Mouse (Mus musculus) gastrocnemius, postnatal 14 days (tissue): Measurements from ENCODE around the gene Cib3. TPM values are rescaled to one million over a fixed set of nuclear protein-coding genes. Genes with fewer than 3 reads are reported as not detected.
A peak's percentile ranks its signal among the peaks of the same experiment; 100 is the strongest.

Experiments used
- DNase-seq: peaks from one replicate; pipeline ENCODE4 v3.0.0; 2021; ENCODE audit warnings: mixed read lengths
- intact Hi-C: fragments of 180-260 bp; cut with DNase I; formaldehyde crosslinking; loops from one replicate; pipeline ENCODE4 v1.15.1; 2025; ENCODE audit warnings: low total_unique reads
- long read RNA-seq, 2 experiments: library from polyadenylated mRNA; stranded (forward); transcript quantifications; one replicate each; pipeline ENCODE4 v2.0.0; 2021
- total RNA-seq, 2 experiments: library from RNA; stranded (reverse); gene quantifications; 2 replicates each; pipeline ENCODE4 v1.2.3; 2021

Cib3 gene
- total RNA-seq, result not detected
- long read RNA-seq, experiment 1, result 0 reads
- long read RNA-seq, experiment 2, result 0 reads

DNA sequence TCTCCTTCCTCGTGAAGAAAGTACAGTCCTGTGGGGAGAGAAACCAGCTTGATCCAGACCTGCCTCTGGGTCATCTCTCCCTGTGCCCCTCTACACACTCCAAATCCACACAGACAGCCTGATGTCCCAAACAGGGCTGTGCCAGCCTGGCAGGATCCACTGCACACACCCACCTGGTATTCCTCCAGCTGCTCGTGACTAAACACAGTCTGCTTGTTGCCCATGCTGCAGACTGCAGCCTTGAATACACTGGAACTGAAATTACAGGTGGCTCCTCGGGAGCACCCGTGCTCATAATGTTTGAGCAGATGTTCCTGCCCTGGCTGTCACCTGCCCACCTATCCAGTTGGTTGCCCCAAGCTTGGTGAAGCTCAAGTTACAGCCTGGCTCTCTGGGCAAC is at the start of gene Cib3:
Gene Cib3 (minus strand): TSS at position 87 of the 400 bp plus-strand sequence.
- intact Hi-C loops, result no loop called here
- no peak for DNase-seq

DNA sequence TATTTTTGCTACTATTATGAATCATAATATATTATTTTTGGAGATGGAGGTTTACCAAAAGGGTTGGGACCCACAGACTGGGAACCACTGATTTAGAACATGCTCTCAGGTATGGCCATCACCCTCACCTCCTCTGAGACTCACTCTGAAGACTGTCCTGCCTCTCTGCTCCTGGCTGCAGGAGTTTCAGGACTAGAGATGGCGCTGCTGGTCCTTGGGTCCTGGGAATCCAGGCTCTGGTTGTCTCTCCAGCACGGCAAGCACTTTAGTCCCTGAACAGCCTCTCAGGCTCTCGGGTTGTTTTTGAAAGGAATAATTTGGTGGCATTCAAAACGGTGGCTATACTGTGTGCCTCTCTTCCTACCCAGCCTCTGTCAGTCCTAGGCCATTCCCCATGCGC is 49.2 kb upstream of the Cib3 start:
- intact Hi-C loops, result loop anchor here (5.0 kb wide), 1 partner anchor 100 kb away; no protein-coding TSS in a partner anchor
- no peak for DNase-seq

DNA sequence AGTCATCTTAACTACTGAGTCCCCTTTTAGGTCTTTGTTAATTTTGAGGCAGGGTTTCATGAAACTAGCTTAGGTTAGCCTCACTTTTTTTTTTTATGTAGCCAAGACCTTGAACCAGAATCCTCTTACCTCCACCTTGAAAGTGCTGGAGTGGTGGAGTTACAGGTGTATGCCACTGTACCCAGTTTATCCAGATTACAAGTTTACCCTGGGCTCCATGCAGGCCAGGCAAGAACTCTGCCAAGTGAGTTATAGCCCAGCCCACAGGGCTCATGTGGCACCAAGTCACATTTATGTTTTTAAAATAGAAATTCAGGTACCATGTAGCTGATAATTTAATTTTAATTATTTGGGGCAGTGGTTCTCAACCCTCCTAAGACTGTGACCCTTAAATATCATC is 48.8 kb upstream of the Cib3 start:
- no peak for DNase-seq
- intact Hi-C loops, result loop anchor here (5.0 kb wide), 1 partner anchor 101 kb away; no protein-coding TSS in a partner anchor

- peak; percentile 32 for DNase-seq
- intact Hi-C loops, result loop anchor here (5.0 kb wide), 1 partner anchor 101 kb away; no protein-coding TSS in a partner anchor
Observed at GRCm38 (mm10) chr8:72261019-72261418, 48.4 kb upstream of the Cib3 start.

DNA sequence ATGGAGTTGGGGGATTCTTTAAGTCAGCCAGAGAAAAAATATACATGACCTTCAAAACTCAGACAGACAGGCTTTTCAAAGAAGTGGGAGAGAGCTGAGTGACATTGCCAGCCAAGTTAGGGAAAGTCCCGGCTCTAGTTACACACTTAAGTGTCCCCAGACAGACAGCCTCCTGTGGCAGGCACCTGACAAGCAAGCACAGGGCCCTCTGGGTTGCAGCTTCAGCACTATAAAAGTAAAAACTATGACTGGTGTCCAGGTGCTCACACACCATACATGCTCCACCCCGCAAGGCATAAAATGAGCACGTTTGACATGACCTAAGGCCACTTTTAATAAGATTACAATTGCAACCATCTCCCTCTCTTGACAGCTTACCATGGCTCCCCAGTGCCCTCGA is 47.9 kb upstream of the Cib3 start:
- intact Hi-C loops, result loop anchor here (5.0 kb wide), 1 partner anchor 102 kb away; no protein-coding TSS in a partner anchor
- DNase-seq, result no peak

DNA sequence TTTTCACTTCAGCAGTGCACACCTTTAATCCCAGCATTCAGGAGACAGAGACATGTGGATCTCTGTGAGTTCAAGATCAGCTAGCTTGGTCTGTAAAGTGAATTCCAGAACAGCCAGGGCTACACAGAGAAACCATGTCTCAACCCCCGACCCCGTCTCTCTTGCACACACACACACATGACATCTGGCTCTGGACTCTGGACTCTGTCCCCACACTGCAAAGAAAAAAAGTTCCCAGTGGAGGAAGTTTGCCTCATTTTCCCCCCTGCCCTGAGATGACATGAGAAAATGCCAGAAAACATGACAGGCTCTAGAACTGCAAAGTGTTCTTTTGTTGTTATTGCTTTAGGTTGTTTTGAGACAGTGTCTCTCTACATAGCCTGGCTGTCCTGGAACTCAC is 47.2 kb upstream of the Cib3 start:
- intact Hi-C loops, result loop anchor here (5.0 kb wide), 1 partner anchor 102 kb away; no protein-coding TSS in a partner anchor
- no peak for DNase-seq

DNA sequence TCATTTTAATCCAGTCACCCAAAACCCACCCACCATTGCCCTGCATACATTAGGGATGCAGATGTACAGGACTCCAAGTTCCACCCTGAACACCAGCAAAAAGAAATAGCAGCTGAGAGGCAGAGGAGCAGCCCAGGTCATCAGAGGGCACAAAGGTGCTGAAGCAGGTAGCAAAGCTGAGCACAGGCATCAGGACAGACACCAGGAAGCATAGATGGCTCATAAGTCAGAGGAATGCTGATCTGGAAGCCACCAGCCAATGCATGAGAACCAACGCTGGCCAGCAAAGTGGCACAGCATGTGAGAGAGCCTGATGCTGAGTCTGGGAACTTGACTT is 45.2 kb upstream of the Cib3 start:
- intact Hi-C loops, result no loop called here
- no peak for DNase-seq

DNA sequence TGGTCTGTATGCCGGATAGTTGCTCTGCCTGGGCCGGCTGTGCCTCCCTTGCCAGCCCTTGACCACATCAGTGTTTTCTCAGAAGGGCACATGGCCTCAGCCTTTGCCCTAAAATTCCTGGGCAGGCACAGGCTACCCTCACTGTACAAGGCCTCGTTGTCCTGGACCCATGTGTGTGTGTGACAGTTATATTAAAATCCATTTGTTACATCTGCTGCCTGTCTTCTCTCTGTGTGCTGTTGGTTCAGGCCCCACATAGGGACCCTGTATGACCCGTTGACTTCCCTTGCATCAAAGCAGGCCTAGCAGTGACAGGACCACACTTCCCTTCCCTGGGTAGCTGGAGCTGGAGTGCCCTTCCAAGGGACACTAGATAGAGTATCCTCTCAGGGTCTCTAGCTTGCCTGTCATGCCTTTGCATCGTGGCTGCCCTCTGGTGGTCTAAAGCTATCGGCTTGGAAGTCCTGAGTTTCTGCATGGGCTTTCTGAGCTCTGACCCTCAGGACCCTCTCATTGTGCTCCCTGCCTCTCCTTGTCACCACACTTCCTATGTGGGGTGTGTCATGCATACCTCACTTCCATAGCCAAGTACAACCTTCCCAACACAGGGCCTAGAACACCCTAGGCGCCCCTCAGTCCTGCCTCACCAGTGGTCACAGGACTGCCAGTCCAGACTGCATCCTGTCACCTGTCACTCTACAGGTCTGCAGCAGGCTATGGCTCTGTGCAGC is 44.7 kb upstream of the Cib3 start:
- DNase-seq, result no peak
- intact Hi-C loops, result no loop called here

GRCm38 (mm10) chr8:72244610-72245009 is 32.0 kb upstream of the Cib3 start:
- intact Hi-C loops, result no loop called here
- no peak for DNase-seq

DNA sequence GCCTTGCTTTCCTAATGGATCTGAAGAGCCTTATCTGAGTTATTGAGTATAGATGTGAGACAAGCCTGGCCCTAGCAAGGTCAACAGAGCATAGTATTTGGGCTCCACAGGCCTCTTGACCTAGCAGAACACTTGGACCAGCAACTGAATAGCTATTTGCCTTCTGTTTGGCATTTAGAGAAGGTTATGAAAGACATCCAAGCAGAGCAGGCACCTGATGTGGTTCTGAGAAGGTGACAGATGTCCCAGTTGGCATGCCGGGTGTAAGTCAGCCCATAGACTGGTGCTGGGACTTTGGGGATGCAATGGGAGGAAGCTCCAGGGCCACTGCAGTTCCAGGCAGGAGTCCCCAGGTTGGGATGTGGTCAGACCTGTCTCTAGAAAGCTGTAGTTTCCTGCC is 29.6 kb upstream of the Cib3 start:
- intact Hi-C loops, result no loop called here
- DNase-seq, result no peak

DNA sequence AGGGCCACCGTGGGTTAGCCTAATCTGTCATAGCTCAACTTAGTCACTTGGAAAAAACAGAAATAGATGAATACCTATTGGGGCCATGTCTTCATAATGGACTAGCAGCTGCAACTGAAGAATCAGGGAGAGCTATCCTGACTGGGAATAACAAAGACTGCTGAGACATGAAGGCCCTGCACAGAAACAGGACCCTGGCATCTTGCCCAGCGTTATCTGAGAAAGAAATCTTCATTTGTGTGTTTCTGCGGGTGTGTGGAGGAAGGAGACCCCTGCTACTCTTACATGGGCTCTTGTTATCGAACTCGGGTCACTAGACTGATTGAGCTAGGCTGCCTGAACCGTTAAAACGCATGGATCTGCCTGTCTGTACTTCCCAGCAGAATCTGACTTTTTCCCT is 28.3 kb upstream of the Cib3 start:
- intact Hi-C loops, result no loop called here
- no peak for DNase-seq

DNA sequence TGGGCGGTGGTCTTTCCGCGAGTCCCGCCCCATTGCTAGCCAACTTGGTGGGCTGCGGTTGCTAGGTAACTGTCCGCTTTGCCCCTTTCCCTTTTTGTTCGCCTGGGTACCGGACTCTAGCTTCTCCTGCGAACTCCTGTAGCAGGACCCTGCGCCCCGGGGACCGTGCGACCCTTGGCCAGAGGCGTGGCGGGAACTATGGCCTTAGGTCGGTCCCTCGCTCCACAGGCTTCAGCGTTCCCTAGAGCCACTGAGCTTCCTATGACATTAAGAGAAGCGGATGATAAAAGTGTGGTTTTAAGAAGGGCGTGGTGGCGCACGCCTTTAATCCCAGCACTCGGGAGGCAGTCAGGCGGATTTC is 27.7 kb upstream of the Cib3 start:
- intact Hi-C loops, result no loop called here
- DNase-seq, result no peak

DNA sequence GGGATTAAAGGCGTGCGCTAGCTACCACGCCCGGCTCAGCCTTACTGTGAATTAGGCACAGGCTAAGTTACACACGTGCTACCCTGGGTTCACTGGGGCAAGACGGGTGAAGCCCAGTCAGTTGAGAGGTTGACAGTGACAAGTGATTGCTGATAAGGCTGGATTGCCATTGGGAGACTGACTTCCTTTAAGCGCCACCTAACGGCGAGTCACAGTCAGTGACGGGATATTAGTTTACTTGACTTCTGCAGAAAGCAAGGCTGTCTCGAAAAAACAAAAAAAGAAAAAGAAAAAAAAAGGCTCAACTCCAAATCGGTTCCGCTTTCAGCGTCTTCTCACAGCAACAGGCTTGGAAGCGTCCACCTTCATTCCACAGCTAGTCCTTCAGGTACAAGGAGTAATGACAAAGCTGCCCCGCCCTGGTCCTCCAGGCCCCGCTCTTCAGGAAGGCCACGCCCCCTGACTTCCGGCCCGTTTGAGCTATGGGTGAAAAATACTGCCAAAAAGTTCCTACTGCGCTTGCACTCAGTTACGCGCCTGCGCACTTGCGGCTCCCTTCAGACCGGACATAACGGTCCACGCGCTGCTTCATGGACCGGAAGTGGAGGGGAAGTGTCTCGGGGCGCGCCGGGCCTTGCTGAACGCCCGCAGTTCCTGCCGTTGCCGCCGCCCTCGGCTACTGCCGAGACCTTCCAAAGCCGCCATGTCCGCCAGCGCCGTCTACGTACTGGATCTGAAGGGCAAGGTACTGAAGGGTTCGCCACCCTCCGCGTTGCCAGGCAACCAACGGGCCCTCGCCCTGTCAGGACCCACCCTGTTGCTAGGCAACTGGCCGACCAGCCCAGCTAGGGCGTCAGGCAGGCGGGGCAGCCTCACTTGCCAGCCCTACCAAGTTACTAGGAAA is 27.1 kb upstream of the Cib3 start, which contains the start of gene Ap1m1:
Gene Ap1m1 (plus strand): TSS at position 520 of the 904 bp plus-strand sequence.
- intact Hi-C loops, result no loop called here

GRCm38 (mm10) chr8:72222656-72223055 is 10.0 kb upstream of the Cib3 start:
- DNase-seq, result no peak
- intact Hi-C loops, result loop anchor here (5.0 kb wide), 1 partner anchor 50 kb away; no protein-coding TSS in a partner anchor

More for the DNA sequence above, 27.1 kb upstream of the Cib3 start, which contains the start of gene Ap1m1:
- peak; percentile 99 for DNase-seq

DNA sequence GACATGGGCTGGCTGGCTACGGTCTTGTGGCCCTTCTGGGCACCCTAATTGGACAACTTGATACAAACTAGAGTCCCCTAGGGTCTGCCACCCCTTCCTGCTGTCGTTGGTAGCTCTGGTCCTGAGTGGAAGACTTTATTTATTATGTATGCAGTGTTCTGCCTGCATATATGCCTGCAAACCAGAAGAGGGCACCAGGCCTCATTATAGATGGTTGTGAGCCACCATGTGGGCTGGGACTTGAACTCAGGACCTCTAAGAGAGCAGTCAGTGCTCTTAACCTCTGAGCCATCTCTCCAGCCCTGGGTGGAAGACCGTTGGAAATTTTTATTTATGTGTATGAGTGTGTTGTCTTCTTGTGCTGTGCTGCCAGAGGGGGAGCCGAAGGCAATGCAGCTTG is 8.1 kb upstream of the Cib3 start:
- intact Hi-C loops, result loop anchor here (5.0 kb wide), 1 partner anchor 48 kb away; no protein-coding TSS in a partner anchor
- DNase-seq, result no peak

DNA sequence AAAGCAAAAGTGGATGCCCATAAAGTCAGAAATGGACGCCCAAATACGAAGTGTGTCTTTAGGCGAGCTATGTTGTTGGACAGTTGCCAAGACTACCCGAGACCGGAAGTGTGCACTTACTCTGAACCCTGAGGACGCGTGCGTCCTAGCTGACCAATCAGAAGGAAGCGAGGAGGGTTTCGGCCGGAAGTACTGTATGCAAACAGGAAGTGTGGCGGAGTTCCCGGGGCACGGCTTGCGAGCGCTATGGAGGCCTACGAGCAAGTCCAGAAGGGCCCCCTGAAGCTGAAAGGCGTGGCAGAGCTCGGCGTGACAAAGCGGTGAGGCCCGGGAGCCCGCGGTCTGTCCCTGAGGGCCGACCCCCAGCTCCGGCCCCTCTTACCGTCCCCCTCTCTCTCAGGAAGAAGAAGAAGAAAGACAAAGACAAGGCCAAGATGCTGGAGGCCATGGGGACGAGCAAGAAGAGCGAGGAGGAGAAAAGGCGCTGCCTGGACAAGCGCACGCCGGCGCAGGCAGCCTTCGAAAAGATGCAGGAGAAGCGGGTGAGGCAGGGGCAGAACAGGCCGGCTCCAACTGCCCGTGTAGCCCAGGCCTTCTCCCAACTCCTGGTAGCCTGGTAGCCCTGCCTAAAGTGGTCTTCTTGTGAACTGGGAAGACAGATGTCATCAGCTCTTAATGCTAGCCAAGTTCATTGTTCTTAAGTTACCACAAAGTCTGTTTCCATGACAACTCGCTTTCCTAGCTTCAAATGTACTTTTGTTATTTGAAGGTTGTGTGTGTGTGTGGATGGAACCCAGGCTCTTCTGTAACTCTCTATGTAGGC is 7.1 kb upstream of the Cib3 start, which contains the start of gene Fam32a:
Gene Fam32a (plus strand): TSS at position 190 of the 823 bp plus-strand sequence.
- intact Hi-C loops, result loop anchor here (5.0 kb wide), 1 partner anchor 47 kb away; no protein-coding TSS in a partner anchor
- DNase-seq, result peak; percentile 87

DNA sequence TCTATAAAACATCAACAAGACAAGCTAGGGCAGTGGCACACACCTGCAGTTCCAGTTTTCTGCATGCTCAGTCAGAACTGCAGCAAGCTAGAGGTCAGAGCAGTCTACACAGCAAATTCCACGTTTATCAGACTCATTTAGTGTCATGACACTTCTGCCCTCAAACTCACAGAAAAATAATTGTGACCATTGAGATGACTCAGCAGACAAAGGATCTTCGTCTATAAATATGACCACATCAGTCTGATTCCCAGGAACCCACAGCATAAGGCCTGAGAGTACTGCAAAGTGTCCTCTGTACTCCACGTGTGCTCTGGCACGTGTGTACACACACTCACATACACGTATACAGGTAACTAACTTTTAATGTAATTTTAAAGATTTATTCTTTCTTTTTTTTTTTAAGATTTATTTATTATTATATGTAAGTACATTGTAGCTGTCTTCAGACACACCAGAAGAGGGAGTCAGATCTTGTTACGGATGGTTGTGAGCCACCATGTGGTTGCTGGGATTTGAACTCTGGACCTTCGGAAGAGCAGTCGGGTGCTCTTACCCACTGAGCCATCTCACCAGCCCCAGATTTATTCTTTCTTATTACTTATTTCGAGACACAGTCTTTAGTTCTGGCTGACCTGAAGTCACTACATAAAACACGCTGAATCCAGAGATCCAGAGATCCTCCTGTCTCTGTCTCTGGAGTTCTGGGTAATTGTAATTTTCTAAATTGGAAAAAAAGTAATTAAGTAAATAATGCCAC is 6.3 kb upstream of the Cib3 start:
- DNase-seq, result no peak
- intact Hi-C loops, result no loop called here

- intact Hi-C loops, result no loop called here
- DNase-seq, result no peak
Observed at GRCm38 (mm10) chr8:72215871-72216270, 3.2 kb upstream of the Cib3 start.

DNA sequence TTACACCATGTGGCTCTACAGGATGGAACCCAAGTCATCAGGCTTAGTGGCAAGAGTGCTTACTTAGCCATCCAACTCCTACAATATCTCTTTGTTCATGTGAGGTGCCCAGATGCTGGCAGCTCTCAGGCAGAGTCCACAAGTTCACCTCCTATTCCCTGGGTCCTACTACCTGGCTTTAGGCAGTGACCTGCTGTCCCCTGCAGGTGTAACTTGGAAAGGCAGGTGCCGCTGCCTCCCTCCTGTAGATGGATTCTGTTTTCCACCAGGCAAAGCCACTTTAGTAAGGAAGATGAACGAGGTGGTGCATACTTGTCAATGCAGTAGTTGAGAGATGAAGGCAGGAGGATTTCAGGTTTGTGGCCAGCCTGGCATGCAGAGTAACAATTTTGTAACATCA is 2.4 kb upstream of the Cib3 start:
- intact Hi-C loops, result no loop called here
- no peak for DNase-seq
